Mouse (Mus musculus) midbrain, embryonic 10.5 days (tissue): Measurements from ENCODE around the gene Acot2. TPM values are rescaled to one million over a fixed set of nuclear protein-coding genes. Genes with fewer than 3 reads are reported as not detected.
"Not testable (repeated sequence)": the region's sequence is repeated elsewhere in the genome, so short reads cannot be mapped to it uniquely, and the experiment has no call there.

Experiments used
- DNase-seq: peaks from one replicate; pipeline ENCODE4 v3.0.0-alpha.2; 2017; ENCODE audit warnings: low spot score
- H3K27ac ChIP-seq: fragments of 300-500 bp; sonication (generic); replicated peaks from 2 replicates; pipeline ENCODE4 v1.5.1; 2016; ENCODE audit warnings: mild to moderate bottlenecking
- H3K27me3 ChIP-seq: fragments of 300-500 bp; sonication (generic); 2 replicates; pipeline ENCODE4 v1.6.1; 2016; ENCODE audit warnings: low read depth, mild to moderate bottlenecking; ENCODE audit not compliant: poor library complexity, severe bottlenecking
- H3K36me3 ChIP-seq: fragments of 300-500 bp; sonication (generic); 2 replicates; pipeline ENCODE4 v1.6.1; 2016; ENCODE audit warnings: mild to moderate bottlenecking, moderate library complexity
- H3K4me1 ChIP-seq: fragments of 300-500 bp; sonication (generic); 2 replicates; pipeline ENCODE4 v1.6.1; 2016
- H3K4me3 ChIP-seq: fragments of 300-500 bp; sonication (generic); 2 replicates; pipeline ENCODE4 v1.5.1; 2016; ENCODE audit warnings: mild to moderate bottlenecking, moderate library complexity
- H3K9me3 ChIP-seq: fragments of 300-500 bp; sonication (generic); replicated peaks from 2 replicates; pipeline ENCODE4 v1.6.1; 2016; ENCODE audit warnings: mild to moderate bottlenecking
- WGBS: fragments of 180-500 bp; shearing (Covaris S2); methylation state at CpG from one replicate; pipeline ENCODE4 v1.1.7; 2016; 5-methylcytosine and 5-hydroxymethylcytosine counted together
- polyA plus RNA-seq: library from polyadenylated mRNA; unstranded; fragments of >200 nt; fragmentation: Nextera tagmentation; extraction: Ambion mirVana; gene quantifications from 2 replicates; pipeline ENCODE4 v1.2.1, GENCODE M21; 2016

Acot2 gene
- polyA plus RNA-seq, 1 experiment from 2014 or later = 21.1 TPM

- DNase-seq, H3K27me3 ChIP-seq, H3K9me3 ChIP-seq, H3K27ac ChIP-seq, H3K36me3 ChIP-seq, H3K4me3 ChIP-seq, H3K4me1 ChIP-seq: not testable (repeated sequence)
- WGBS = 54% methylated on average over 3 of the region's 3 CpGs
Observed at GRCm38 (mm10) chr12:84028328-84028727, 40.7 kb downstream of the Acot2 start.

DNA sequence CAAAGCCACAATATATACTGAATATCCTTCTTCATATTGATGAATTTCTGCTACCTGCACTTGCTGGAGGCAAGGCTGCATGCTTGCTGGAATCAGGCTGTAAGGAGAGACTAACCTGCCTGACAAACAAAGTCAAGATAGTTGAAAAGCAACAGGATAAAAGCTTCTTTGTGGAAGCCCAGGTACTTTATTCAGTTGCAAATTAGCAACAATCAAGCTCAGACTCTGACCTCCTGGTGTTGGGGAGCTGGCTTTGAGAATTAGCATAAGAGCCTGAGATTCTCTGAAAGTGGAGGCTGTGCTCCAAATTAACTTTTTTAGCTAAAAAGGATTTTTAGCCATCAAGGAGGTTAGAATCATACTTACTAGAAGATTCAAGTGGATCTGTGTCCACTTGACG is 41.4 kb downstream of the Acot2 start:
- H3K4me1 ChIP-seq = not testable (repeated sequence)
- 78% methylated on average over 1 of the region's 1 CpGs for WGBS

GRCm38 (mm10) chr12:84030659-84031332 is 43.1 kb downstream of the Acot2 start:
- no peaks in the 10 kb centered on the region for H3K36me3 ChIP-seq
- no peak overlapping the region for H3K4me3 ChIP-seq
- no peaks in the 10 kb centered on the region for H3K27me3 ChIP-seq
- peak; percentile 58 for DNase-seq
- peaks cover 4% of the 10 kb centered on the region for H3K4me1 ChIP-seq
- no peaks in the 10 kb centered on the region for H3K9me3 ChIP-seq
- 78% methylated on average over 4 of the region's 4 CpGs for WGBS
- no peak overlapping the region for H3K27ac ChIP-seq

More for the DNA sequence above, 41.4 kb downstream of the Acot2 start:
- not testable (repeated sequence) for H3K27me3 ChIP-seq, H3K36me3 ChIP-seq, H3K27ac ChIP-seq, H3K9me3 ChIP-seq, DNase-seq, H3K4me3 ChIP-seq

DNA sequence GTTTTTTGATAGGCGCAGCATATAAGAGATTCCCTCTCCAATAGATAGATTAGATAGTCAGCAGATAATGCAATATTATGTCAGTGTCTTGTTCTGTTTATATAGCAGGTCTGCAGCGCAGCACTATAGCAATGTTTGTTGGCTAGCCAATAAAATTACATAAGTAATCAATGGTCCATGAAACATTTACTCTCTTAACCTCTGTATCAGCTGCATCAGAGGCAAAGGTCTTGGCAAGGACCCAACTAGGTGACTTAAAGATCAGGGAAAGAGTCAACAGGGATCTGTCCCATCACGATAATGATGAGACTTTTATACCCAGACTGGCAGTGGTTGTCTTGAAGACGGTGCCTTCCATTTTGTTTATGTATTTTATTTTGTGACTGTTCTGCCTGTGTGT is 45.2 kb downstream of the Acot2 start:
- 91% methylated on average over 4 of the region's 4 CpGs for WGBS
- no peak overlapping the region for H3K27ac ChIP-seq
- DNase-seq = no peak

DNA sequence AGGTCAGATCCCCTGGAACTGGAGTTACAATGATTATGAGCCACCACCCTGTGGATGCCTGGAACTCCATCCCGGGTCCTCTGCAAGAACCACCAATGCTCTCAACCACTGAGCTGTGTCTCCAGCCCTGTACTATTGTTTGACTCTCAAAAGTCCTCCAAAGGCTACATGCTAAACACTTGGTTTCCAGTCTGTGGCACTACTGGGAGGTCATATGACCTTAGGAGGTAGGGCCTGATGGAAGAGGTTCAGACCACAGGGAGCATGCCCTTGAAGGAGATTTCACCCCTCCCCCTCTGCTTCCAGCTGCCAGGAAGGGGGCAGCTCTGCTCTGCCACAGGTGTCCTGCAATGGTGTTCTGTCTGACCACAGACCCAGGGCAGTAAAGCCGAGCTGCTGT is 45.6 kb downstream of the Acot2 start:
- not testable (repeated sequence) for H3K27ac ChIP-seq, H3K9me3 ChIP-seq, H3K4me1 ChIP-seq, DNase-seq, H3K4me3 ChIP-seq, H3K36me3 ChIP-seq
- WGBS = 86% methylated on average over 2 of the region's 2 CpGs
- peaks cover 14% of the 10 kb centered on the region for H3K27me3 ChIP-seq

More for the DNA sequence above, 45.2 kb downstream of the Acot2 start:
- Histone ChIP-seq H3K9me3 (no peaks in the 10 kb centered on the region), H3K27me3 (peaks cover 10% of the 10 kb centered on the region), H3K4me1 (peaks cover 4% of the 10 kb centered on the region), H3K4me3 (no peak overlapping the region), H3K36me3 (no peaks in the 10 kb centered on the region)

- no peaks in the 10 kb centered on the region for H3K36me3 ChIP-seq
- peaks cover 14% of the 10 kb centered on the region for H3K27me3 ChIP-seq
- H3K9me3 ChIP-seq = 0 out of 2 replicates have a peak, but pooled peaks cover 2% of the 10 kb centered on the region
- H3K4me1 ChIP-seq = peaks cover 3% of the 10 kb centered on the region; the same call in 1 of the 2 replicates
- DNase-seq = no peak
- H3K4me3 ChIP-seq = no peak overlapping the region
- H3K27ac ChIP-seq = no peak overlapping the region
- 84% methylated on average over 4 of the region's 4 CpGs for WGBS
Observed at GRCm38 (mm10) chr12:84034108-84034507, 46.4 kb downstream of the Acot2 start.

DNA sequence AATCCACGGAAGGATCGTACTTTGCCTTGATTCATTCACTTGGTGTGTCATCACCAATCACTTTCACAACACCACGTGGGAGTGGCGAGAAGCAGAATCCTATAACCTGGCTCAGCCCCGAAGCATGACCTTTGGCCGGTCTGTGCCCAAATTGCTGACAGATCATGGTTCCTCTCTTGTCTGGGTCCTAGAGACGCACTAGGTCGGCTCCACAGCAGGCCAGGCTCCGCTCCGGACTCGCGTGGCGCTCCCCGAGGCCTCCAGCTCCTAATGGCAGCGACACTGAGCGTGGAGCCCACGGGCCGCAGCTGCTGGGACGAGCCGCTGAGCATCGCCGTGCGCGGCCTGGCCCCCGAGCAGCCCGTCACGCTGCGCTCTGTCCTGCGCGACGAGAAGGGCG is 50.6 kb downstream of the Acot2 start, which contains the start of gene Acot4:
TSS of gene Acot4 (plus strand) at position 139 of the 400 bp plus-strand sequence.
- WGBS = 12% methylated on average over 32 of the region's 32 CpGs
- Histone ChIP-seq H3K27me3 (peaks cover 14% of the 10 kb centered on the region), H3K9me3 (peaks cover 18% of the 10 kb centered on the region; the same call in 1 of the 2 replicates), H3K27ac (peak within 1 kb of the TSS; percentile 67), H3K4me3 (peak within 1 kb of the TSS; percentile 52)
- not testable (repeated sequence) for H3K36me3 ChIP-seq, H3K4me1 ChIP-seq
- peak; percentile 37 for DNase-seq

DNA sequence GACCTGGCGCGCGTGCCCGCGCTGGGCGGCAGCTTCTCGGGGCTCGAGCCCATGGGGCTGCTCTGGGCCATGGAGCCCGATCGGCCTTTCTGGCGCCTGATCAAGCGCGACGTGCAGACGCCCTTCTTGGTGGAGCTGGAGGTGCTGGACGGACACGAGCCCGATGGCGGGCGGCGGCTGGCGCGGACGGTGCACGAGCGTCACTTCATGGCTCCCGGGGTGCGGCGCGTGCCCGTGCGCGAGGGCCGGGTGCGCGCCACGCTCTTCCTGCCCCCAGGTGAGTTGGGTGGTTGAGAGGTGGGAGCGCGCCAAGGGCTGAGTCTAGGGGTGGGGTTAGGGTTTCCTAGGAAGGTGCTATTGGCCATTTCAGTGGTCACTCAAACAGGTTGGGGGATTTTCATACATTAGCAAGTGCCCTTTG is 51.0 kb downstream of the Acot2 start, which contains the start of gene Gm49366:
TSS of gene Gm49366 (plus strand) at position 245 of the 421 bp plus-strand sequence.
- peak; percentile 32 for DNase-seq
- peak within 1 kb of the TSS; percentile 52 for H3K4me3 ChIP-seq
- H3K27me3 ChIP-seq = peaks cover 14% of the 10 kb centered on the region
- peak within 1 kb of the TSS; percentile 67 for H3K27ac ChIP-seq
- not testable (repeated sequence) for H3K4me1 ChIP-seq, H3K36me3 ChIP-seq
- peaks cover 18% of the 10 kb centered on the region; the same call in 1 of the 2 replicates for H3K9me3 ChIP-seq
- WGBS = 1% methylated on average over 39 of the region's 39 CpGs

GRCm38 (mm10) chr12:84042248-84042647 is 54.6 kb downstream of the Acot2 start:
- Histone ChIP-seq H3K9me3 (peaks cover 18% of the 10 kb centered on the region; the same call in 1 of the 2 replicates), H3K4me1 (peaks cover 3% of the 10 kb centered on the region; the same call in 1 of the 2 replicates), H3K36me3 (0 out of 2 replicates have a peak, but pooled peaks cover 5% of the 10 kb centered on the region), H3K27ac (no peak overlapping the region), H3K4me3 (no peak overlapping the region), H3K27me3 (peaks cover 10% of the 10 kb centered on the region)
- DNase-seq = no peak
- WGBS = 93% methylated on average over 5 of the region's 5 CpGs

Other genes with a start within 250 kb of the Acot2 start
- gene Papln, start 224.2 kb upstream of the Acot2 start, polyA plus RNA-seq = 0.09 and 0.10 TPM in 2 replicates
- 34.3 and 37.4 TPM in 2 replicates for gene Numb, start 65.9 kb upstream of the Acot2 start, polyA plus RNA-seq
- 13.7 and 15.5 TPM in 2 replicates for gene Riox1, start 37.3 kb upstream of the Acot2 start, polyA plus RNA-seq
- not detected in 2 replicates for gene Heatr4, start 3.0 kb upstream of the Acot2 start, polyA plus RNA-seq
- 46.6 and 52.5 TPM in 2 replicates for gene Acot1, start 21.6 kb downstream of the Acot2 start, polyA plus RNA-seq
- 0.06 and 0.21 TPM in 2 replicates for gene Acot4, start 50.5 kb downstream of the Acot2 start, polyA plus RNA-seq
- gene Gm49366, start 51.1 kb downstream of the Acot2 start, polyA plus RNA-seq = not detected in 2 replicates
- 0.16 and 0.31 TPM in 2 replicates for gene Acot3, start 64.3 kb downstream of the Acot2 start, polyA plus RNA-seq
- gene Acot5, start 81.5 kb downstream of the Acot2 start, polyA plus RNA-seq = not detected in 2 replicates
- gene Acot6, start 112.8 kb downstream of the Acot2 start, polyA plus RNA-seq = 0.74 and 0.99 TPM in 2 replicates
- 3.6 and 6.1 TPM in 2 replicates for gene Dnal1, start 126.5 kb downstream of the Acot2 start, polyA plus RNA-seq
- gene Pnma1, start 160.6 kb downstream of the Acot2 start, polyA plus RNA-seq = 2.1 and 3.3 TPM in 2 replicates
- 5.9 and 6.3 TPM in 2 replicates for gene Elmsan1, start 231.0 kb downstream of the Acot2 start, polyA plus RNA-seq